Mouse (Mus musculus): ENCODE data around the gene Kat7.

GRCm38 (mm10) chr11:95261178-95261751 lies 48.8 kb downstream of the Kat7 start, which contains the start of gene Tac4:
- no peak for TF ChIP-seq CTCF (IDR thresholded peaks at IDR 0.05; ENCODE audit: low read depth, low read length)
- TF ChIP-seq POLR2A (IDR thresholded peaks at IDR 0.05; ENCODE audit: extremely low read depth, insufficient read depth, low read length), result no peak
